Mouse (Mus musculus): ENCODE measurements around the gene Klrb1.

Gene Klrb1

GRCm38 (mm10) chr6:128734896-128735295, 12.0 kb upstream of the Klrb1 start:
- no peak for DNase-seq (ENCODE audit: low spot score in 2 of 2)

- DNase-seq (ENCODE audit: low spot score in 2 of 2), result no peak
Observed at GRCm38 (mm10) chr6:128733908-128734679, 11.2 kb upstream of the Klrb1 start.

- no peak for DNase-seq (ENCODE audit: low spot score in 2 of 2)
Observed at GRCm38 (mm10) chr6:128732032-128732431, 9.2 kb upstream of the Klrb1 start.

- DNase-seq (ENCODE audit: low spot score in 2 of 2), result no peak
Observed at GRCm38 (mm10) chr6:128701691-128702090, 21.2 kb downstream of the Klrb1 start.

- no peak for DNase-seq (ENCODE audit: low spot score in 2 of 2)
Observed at GRCm38 (mm10) chr6:128679574-128679973, 43.3 kb downstream of the Klrb1 start.

GRCm38 (mm10) chr6:128669936-128670335, 52.9 kb downstream of the Klrb1 start:
- no peak for DNase-seq (ENCODE audit: low spot score in 2 of 2)

GRCm38 (mm10) chr6:128662206-128662605, 60.7 kb downstream of the Klrb1 start, which contains the start of gene Clec2h:
Gene Clec2h, plus strand, starts transcription at chr6:128662385.
- no peak for DNase-seq (ENCODE audit: low spot score in 2 of 2)

- DNase-seq (ENCODE audit: low spot score in 2 of 2), result no peak
Observed at GRCm38 (mm10) chr6:128661249-128661648, 61.6 kb downstream of the Klrb1 start.
